Mouse (Mus musculus) left cerebral cortex, adult 8-10 months (tissue): ENCODE results near the gene Fgf10. TPM values are rescaled to one million over a fixed set of nuclear protein-coding genes. Genes with fewer than 3 reads are reported as not detected.
A peak's percentile ranks its signal among the peaks of the same experiment; 100 is the strongest.

Experiments
- DNase-seq, 2 experiments: peaks; one replicate each; pipeline ENCODE4 v3.0.0; 2022; ENCODE audit warnings: low spot score in 2 of 2
- total RNA-seq, 4 experiments: library from RNA; stranded (reverse); gene quantifications; 2 replicates each; pipeline ENCODE4 v1.2.4; 2022

Fgf10 gene
- total RNA-seq, 4 experiments from 2014 or later: 3.3 to 5.0 (median 3.8) TPM

- DNase-seq: no peak
These were observed 47.1 kb downstream of the Fgf10 start for GRCm38 (mm10) chr13:118716726-118717125.

GRCm38 (mm10) chr13:118718396-118718795 is 48.8 kb downstream of the Fgf10 start:
- no peak for DNase-seq

- DNase-seq: no peak
These were observed 52.1 kb downstream of the Fgf10 start for GRCm38 (mm10) chr13:118721668-118722067.

- DNase-seq: no peak
These were observed 62.4 kb downstream of the Fgf10 start for GRCm38 (mm10) chr13:118731850-118732552.

DNA sequence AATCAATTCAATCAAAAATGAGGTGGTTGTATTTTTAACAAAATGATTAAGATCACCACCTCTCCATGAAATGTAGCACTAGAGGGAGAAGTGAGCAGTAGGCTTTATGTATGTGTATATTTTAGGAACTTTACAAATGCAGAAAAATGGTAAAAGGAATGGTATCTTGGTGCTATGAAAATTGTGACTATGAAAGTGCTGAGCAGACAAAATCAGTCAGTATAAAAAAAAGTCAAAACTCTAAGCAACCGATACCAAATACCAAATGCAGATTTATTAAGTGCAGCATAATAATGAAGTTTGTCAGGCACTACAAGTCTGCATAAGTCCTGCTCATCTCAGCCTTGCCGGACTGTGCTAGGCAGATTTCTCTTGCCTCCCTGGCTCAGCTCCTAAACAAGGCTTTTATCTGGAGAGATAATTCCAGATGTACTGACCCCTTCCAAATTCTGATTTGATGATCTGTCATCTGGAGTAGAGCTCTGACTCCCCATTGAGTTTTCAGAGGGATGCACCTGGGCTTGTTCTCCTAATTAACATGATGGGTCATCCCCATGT is 70.3 kb downstream of the Fgf10 start:
- no peak for DNase-seq

- DNase-seq: no peak
These were observed 73.2 kb downstream of the Fgf10 start for GRCm38 (mm10) chr13:118742788-118743187.

DNA sequence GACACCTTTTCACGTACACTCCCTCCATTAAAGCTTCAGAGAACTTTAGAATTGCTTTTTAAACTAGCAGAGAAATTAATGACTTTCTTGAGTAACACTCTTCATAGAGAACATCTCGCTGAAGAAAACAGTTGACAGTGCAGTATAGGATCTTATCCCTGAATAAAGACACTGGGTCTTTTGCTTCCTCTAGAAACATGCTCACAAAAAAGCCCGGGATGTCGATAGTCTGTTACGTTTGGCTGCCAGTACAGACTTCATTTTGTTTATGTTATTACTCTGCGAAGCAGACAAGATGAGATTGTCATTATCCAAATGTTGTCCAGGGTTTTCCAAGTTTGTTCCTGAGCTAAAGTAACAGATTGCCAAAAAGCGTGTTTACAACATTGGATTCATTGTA is 75.2 kb downstream of the Fgf10 start:
- no peak for DNase-seq

- no peak for DNase-seq
These were observed 76.8 kb downstream of the Fgf10 start for GRCm38 (mm10) chr13:118746427-118746826.

DNA sequence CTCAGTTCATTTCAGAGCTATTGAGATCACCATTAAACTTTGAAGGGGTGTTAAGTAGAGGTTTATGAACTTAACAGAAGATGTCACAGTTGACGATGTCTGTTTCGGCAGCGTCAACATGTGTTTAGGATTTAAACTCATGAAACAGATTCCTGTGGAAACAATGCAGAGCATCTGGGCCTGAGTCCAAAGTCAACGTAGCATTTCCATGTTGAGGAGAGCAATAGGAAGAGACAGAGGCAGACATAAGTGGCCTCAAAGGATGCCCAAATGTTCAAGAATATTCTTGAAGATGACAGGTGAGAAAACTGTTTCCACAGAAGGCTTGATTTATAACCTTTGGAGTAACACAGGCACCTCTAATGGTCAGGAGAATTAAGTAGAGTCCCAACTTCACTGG is 84.4 kb downstream of the Fgf10 start:
- DNase-seq: no peak

DNA sequence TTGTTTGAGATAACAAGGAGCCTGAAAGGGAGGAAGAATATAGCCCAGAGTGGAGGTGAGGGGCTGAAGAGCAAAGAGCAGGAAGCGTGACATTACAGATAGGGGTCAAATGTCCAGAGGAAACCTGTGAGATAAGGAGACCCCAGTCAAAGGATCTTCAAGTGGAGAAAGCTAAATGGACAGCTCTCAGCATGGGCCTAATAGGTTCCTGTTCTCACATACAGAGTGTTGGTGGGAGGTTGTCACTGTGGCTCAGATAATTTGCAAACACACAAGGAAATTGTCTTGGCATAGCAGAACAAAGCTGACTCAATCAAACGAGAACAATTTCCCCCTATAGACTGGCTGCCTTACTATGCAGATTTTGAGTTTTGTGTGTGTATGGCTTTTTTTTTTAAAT is 89.4 kb downstream of the Fgf10 start:
- no peak for DNase-seq

- DNase-seq: no peak
These were observed 93.4 kb downstream of the Fgf10 start for GRCm38 (mm10) chr13:118762982-118763381.

- DNase-seq: no peak
These were observed 102.6 kb downstream of the Fgf10 start for GRCm38 (mm10) chr13:118772188-118772587.

- DNase-seq: no peak
These were observed 105.6 kb downstream of the Fgf10 start for GRCm38 (mm10) chr13:118775148-118775547.

DNA sequence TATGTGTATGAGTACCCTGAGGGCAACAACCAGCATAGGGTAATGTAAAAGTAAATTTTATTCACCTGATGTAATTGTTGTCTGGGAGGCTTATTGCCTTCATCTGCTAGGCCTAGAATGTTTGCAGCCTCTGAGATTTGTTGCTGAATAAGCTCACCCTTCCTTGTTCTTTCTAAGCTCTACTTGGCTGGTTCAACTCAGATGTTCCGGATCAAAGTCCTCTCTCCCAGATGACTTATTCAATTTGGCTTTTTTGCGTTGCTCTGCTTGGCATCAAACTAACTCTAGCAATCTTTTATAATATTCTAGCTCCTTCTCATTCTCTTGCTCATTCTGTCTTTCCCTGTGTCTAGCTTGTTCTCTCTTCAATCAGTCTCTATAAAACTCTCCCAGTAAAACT is 109.6 kb downstream of the Fgf10 start:
- no peak for DNase-seq

- DNase-seq: peak in 1 of 2 experiments; percentile 12
These were observed 122.2 kb downstream of the Fgf10 start for GRCm38 (mm10) chr13:118791753-118792152.

DNA sequence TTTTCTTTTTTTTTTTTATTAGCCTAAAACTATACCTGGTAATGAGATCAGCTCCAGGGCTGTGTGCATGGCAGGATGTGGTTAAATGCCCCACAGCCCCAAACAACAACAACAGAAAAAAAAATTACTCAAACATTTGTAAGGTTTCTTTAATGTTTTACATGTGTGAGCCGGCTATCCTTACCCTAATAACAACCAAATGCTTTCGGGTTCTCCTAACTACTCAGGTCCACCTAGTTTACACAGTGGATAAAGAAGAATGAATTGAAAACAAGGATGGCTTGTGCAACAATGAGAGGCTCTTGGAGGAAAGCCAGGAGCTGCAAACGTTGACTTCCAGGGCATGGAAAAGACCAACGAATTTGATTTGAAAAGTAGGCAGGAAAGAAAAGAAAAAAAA is 122.6 kb downstream of the Fgf10 start:
- DNase-seq: no peak

GRCm38 (mm10) chr13:118800176-118800575 is 130.6 kb downstream of the Fgf10 start:
- DNase-seq: no peak

- DNase-seq: no peak
These were observed 137.1 kb downstream of the Fgf10 start for GRCm38 (mm10) chr13:118806662-118807061.

- no peak for DNase-seq
These were observed 150.2 kb downstream of the Fgf10 start for GRCm38 (mm10) chr13:118819785-118820184.

DNA sequence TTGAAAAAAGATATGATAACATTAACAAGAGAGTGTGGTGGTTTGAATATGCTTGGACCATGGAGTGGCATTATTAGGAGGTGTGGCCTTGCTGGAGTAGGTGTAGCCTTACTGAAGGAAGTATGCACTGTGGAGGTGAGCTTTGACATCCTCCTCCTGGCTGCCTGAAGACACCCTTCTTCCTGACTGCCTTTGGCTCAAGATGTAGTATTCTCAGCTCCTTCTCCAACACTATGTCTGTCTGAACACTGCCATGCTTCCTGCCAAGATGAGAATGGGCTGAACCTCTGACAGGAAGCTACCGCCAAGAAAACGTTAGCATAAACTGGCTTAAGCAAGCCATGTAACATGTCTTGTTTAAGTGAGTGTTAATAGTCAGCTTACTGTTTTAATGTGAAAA is 153.5 kb downstream of the Fgf10 start:
- DNase-seq: no peak

GRCm38 (mm10) chr13:118825102-118825501 is 155.5 kb downstream of the Fgf10 start:
- DNase-seq: no peak

DNA sequence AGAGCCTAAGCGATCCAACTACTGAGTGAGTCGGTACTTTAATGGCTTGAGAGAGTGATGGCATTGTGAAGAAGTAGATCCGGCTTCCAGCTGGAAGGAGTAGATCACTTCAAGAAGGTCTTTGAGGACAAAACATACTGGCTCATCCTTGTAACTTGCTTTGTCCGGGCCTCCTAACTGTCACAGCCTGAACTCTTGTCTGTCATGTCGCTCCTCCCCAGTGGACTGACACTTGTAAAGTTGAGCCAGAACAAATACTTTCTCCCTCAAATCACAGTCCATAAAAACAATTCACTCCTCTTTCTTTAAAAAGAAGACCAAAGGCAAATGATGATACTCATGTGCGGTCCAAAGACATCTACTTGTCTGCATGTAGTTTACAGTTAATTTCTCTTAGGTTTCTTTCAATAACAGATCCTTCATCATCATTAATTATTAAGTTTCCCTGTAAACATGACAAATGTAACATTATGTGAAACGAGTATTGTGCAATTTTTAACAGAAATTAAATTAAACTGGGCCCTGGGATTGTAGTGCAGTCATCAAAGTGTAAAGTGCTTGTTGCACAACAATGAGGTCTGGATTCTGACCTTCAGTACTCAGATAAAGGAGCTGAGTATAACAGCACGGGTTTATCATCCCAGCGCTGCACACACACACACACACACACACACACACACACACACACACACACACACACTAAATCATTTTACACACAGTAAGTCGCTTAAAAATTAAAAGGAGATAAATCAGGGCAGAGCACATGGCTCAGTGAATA is 159.2 kb downstream of the Fgf10 start:
- DNase-seq: no peak

- no peak for DNase-seq
These were observed 164.4 kb downstream of the Fgf10 start for GRCm38 (mm10) chr13:118834021-118834420.
